Mouse (Mus musculus): ENCODE measurements around the gene Sergef. TPM values are rescaled to one million over a fixed set of nuclear protein-coding genes. Genes with fewer than 3 reads are reported as not detected.

Sergef gene
- polyA plus RNA-seq, 1 experiment from 2014 or later = 13.4 TPM

DNA sequence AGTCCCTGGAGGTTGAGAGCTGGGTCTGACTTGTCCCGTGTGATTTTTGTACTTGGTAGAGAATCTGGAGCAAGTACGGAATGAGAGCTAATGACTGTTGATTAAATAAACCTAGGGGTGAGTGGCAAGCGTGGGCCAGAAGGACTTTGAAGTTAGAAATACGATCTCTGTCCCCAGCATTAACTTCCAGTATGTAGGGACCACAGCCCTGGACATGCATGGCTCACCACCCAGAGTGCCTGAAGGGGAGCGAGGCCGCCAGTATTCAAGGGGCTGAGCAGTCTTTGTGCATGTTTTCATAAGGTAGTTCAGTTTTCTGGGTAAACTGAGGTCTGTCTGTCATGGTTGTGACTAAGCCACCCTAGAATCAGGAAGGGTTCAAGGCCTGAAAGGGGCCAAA is 244.0 kb downstream of the Sergef start:
- ATAC-seq = no peak
- no peak for TF ChIP-seq CTCF (IDR thresholded peaks at IDR 0.05)
- no peak for DNase-seq (ENCODE audit: low read depth, low spot score)
- in situ Hi-C loops (cut with MboI; ENCODE audit: low pct_unique_long_range_greater_than_20kb) = loop anchor here (10.0 kb wide), 1 partner anchor 169 kb away; no protein-coding TSS in a partner anchor
- H3K27me3 ChIP-seq = peaks cover 45% of the 10 kb centered on the region
- ChIA-PET POLR2A (no interaction called here), CTCF (interaction anchor here (1.8 to 8.8 kb wide), 2 partner anchors 205 to 212 kb away, joined by 4 to 106 read pairs; no protein-coding TSS in a partner anchor)

GRCm38 (mm10) chr7:46394933-46395332 is 244.7 kb downstream of the Sergef start:
- H3K27me3 ChIP-seq = peaks cover 45% of the 10 kb centered on the region

GRCm38 (mm10) chr7:46393718-46394511 is 245.7 kb downstream of the Sergef start:
- ATAC-seq (no peak), DNase-seq (ENCODE audit: low read depth, low spot score) (no peak)
- in situ Hi-C loops (cut with MboI; ENCODE audit: low pct_unique_long_range_greater_than_20kb) = loop anchor here (5.0 to 10.0 kb wide), 2 partner anchors 171 to 213 kb away; no protein-coding TSS in a partner anchor
- POLR2A ChIA-PET = interaction anchor here (0.5 kb wide), 1 partner anchor 82 kb away, joined by 7 read pairs; no protein-coding TSS in a partner anchor
- H3K27me3 ChIP-seq = peaks cover 47% of the 10 kb centered on the region
- no peak for TF ChIP-seq CTCF (IDR thresholded peaks at IDR 0.05)
- CTCF ChIA-PET = interaction anchor here (0.8 to 8.8 kb wide), 10 partner anchors 18 to 317 kb away, joined by 3 to 106 read pairs (median 4); partner anchors contain the start of genes Myod1 and Saal1

More at GRCm38 (mm10) chr7:46394933-46395332, 244.7 kb downstream of the Sergef start:
- ChIA-PET CTCF (interaction anchor here (1.8 to 8.8 kb wide), 2 partner anchors 206 to 213 kb away, joined by 4 to 106 read pairs; no protein-coding TSS in a partner anchor), POLR2A (interaction anchor here (0.5 kb wide), 1 partner anchor 81 kb away, joined by 7 read pairs; no protein-coding TSS in a partner anchor)
- DNase-seq (ENCODE audit: low read depth, low spot score) (no peak), ATAC-seq (no peak)
- in situ Hi-C loops (cut with MboI; ENCODE audit: low pct_unique_long_range_greater_than_20kb) = loop anchor here (5.0 to 10.0 kb wide), 2 partner anchors 170 to 212 kb away; no protein-coding TSS in a partner anchor
- no peak for TF ChIP-seq CTCF (IDR thresholded peaks at IDR 0.05)

Other genes starting within 250 kb of the Sergef start
- gene Kcnc1, start 243.3 kb downstream of the Sergef start, polyA plus RNA-seq (2021) = 0.01 TPM
- gene Tph1, start 32.7 kb upstream of the Sergef start, polyA plus RNA-seq (2021) = not detected
- gene Saal1, start 70.9 kb upstream of the Sergef start, polyA plus RNA-seq (2021) = 10.3 TPM
- gene Saa3, start 75.9 kb upstream of the Sergef start, polyA plus RNA-seq (2021) = 5.1 TPM
- not detected for gene Saa4, start 92.8 kb upstream of the Sergef start, polyA plus RNA-seq (2021)
- gene Saa1, start 103.2 kb upstream of the Sergef start, polyA plus RNA-seq (2021) = not detected
- gene Saa2, start 112.0 kb upstream of the Sergef start, polyA plus RNA-seq (2021) = 0.09 TPM
- 34.4 TPM for gene Hps5, start 156.3 kb upstream of the Sergef start, polyA plus RNA-seq (2021)
- gene Gtf2h1, start 156.3 kb upstream of the Sergef start, polyA plus RNA-seq (2021) = 45.2 TPM
- gene Ldha, start 201.7 kb upstream of the Sergef start, polyA plus RNA-seq (2021) = 752 TPM
- not detected for gene Ldhc, start 221.4 kb upstream of the Sergef start, polyA plus RNA-seq (2021)